Mouse (Mus musculus) lung, postnatal 0 days (tissue): ENCODE results near the gene Tgtp2.

Experiments
- CTCF ChIP-seq: IDR thresholded peaks from 2 replicates; pipeline ENCODE4 v1.5.1; 2016; ENCODE audit warnings: antibody characterized with exemption, mild to moderate bottlenecking
- EP300 ChIP-seq: IDR thresholded peaks from 2 replicates; pipeline ENCODE4 v1.6.1; 2016; ENCODE audit warnings: antibody characterized with exemption, mild to moderate bottlenecking, control low read depth

DNA sequence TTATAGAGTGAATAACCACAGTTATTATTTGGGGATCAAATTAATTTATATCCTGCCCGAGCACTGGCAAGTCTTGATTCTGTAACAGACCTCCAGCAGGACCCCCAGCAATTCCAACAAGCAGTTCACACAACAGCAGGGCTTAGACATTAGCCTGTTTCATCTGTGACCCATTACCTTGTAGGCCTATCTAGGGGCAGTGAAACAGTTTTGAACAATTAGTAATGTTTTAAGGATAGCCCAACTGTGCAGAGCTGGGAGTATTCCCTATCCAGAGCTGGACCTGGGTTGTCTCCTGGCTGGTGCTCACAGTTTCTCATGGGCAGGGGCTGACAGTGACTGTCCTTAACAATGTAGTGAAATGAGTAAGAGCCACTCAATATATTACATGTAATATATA is 13.0 kb upstream of the Tgtp2 start:
- TF ChIP-seq CTCF (no peak), EP300 (no peak)
